ENCODE assay signal across 21 mouse cellular contexts in the genomic region with DNA sequence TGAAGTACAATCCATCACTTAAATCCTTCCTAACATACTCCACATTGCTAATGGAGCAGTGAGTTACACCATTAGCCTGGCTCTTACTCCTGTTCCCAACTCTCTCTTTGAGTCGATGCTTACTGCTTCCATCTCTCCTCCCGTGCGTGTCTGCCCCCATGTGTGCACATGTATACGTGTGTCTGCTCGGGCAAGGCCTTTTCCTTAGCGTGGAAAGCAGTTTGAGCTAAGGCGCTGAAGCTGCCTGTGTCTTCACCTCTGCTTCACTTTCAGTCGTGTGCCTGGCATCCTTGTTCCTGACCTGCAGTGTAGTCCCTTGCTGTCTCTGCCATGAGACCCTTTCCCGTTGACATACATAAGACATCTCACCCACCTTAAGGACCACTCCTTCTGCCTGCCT. TPM values are rescaled to one million over a fixed set of nuclear protein-coding genes. Genes with fewer than 3 reads are reported as not detected.
"Had no signal": no experiment of that assay in that cellular context is flagged by ENCODE, and none has a peak within 500 bp of the region (broad histone marks: within the 10 kb centered on the region; RNA-seq: fewer than 3 reads in every experiment).

No protein-coding gene starts in this region.

- H3K4me2 ChIP-seq: limb, embryonic 12.5 days; limb, embryonic 15.5 days; liver, embryonic 11.5 days; lung, embryonic 14.5 days; midbrain, embryonic 11.5 days had no signal

- ATAC-seq: liver, postnatal 0 days; lung, postnatal 0 days had no signal

- H3K9me3 ChIP-seq: limb, embryonic 12.5 days; limb, embryonic 15.5 days had no signal

- H3K4me1 ChIP-seq: limb, embryonic 12.5 days; limb, embryonic 15.5 days had no signal

- H3K4me3 ChIP-seq: limb, embryonic 12.5 days; limb, embryonic 15.5 days had no signal

- H3K9ac ChIP-seq: limb, embryonic 12.5 days; limb, embryonic 15.5 days; liver, embryonic 14.5 days; liver, postnatal 0 days; lung, embryonic 14.5 days had no signal

- DNase-seq: kidney, postnatal 14 days; kidney, postnatal 4 days; left cerebral cortex, postnatal 4 days; liver, postnatal 0 days; lung, embryonic 14.5 days; midbrain, embryonic 14.5 days; right cerebral cortex, adult 18-20 months; right cerebral cortex, postnatal 14 days; right cerebral cortex, postnatal 4 days; thymus, adult 2 months; thymus, postnatal 14 days; thymus, postnatal 4 days had no signal

- H3K27me3 ChIP-seq: limb, embryonic 12.5 days; limb, embryonic 15.5 days had no signal

- H3K27ac ChIP-seq: limb, embryonic 12.5 days; limb, embryonic 15.5 days; liver, embryonic 14.5 days; macrophage; stomach, postnatal 0 days had no signal

RNA-seq across cellular contexts. Expression of a gene that starts 14.0 kb away (rescaled TPM):
- polyA plus RNA-seq: macrophage had no signal

RNA-seq across cellular contexts. Expression of a gene that starts 54.1 kb away (rescaled TPM):
- polyA plus RNA-seq: kidney, embryonic 16.5 days; limb, embryonic 12.5 days; liver, embryonic 11.5 days; macrophage had no signal
